ENCODE assay signal across 16 mouse cellular contexts in genomic region chr6:34717651-34718050, GRCm38 (mm10).
DNase-seq lines count a peak whose midpoint lies in the region; ATAC-seq and TF ChIP-seq lines count a peak whose summit lies in the region.
"Had no signal": no experiment of that assay in that cellular context is flagged by ENCODE, and none has a peak within 500 bp of the region (broad histone marks: within the 10 kb centered on the region; RNA-seq: fewer than 3 reads in every experiment).

No protein-coding gene starts in this region.

- H3K4me3 ChIP-seq in heart, embryonic 16.5 days (ENCODE audit: low read length) = no peak overlapping the region
- H3K4me3 ChIP-seq in lung, embryonic 16.5 days (ENCODE audit: low read length) = no peak overlapping the region
- H3K4me3 ChIP-seq in embryonic fibroblast, embryonic 13.5 days (ENCODE audit: insufficient read depth, low read length) = no peak overlapping the region

- H3K9ac ChIP-seq in heart, embryonic 16.5 days (ENCODE audit: low read length) = no peak overlapping the region
- no peak overlapping the region for H3K9ac ChIP-seq in lung, embryonic 16.5 days (ENCODE audit: low read length)

- no peak for TF ChIP-seq CTCF in embryonic fibroblast, embryonic 13.5 days (IDR thresholded peaks at IDR 0.05; ENCODE audit: borderline replicate concordance, insufficient read depth, low read length)

- no peak for TF ChIP-seq POLR2A in embryonic fibroblast, embryonic 13.5 days (IDR thresholded peaks at IDR 0.05; ENCODE audit: low read depth, low read length)

- no peak overlapping the region for H3K4me2 ChIP-seq in heart, embryonic 16.5 days (ENCODE audit: low read depth, low read length)
- H3K4me2 ChIP-seq in lung, embryonic 16.5 days (ENCODE audit: low read depth, low read length) = no peak overlapping the region

- H3K27ac ChIP-seq in heart, embryonic 16.5 days (ENCODE audit: low read length) = peak overlapping the region; percentile 85
- H3K27ac ChIP-seq in lung, embryonic 16.5 days (ENCODE audit: low read length) = peak overlapping the region; percentile 51
- peak overlapping the region; percentile 96 for H3K27ac ChIP-seq in embryonic fibroblast, embryonic 13.5 days (ENCODE audit: insufficient read depth, low read length)

- WGBS in heart, embryonic 16.5 days = 63% methylated on average over 4 of the region's 4 CpGs
- WGBS in lung, embryonic 16.5 days = 60% methylated on average over 4 of the region's 4 CpGs

- DNase-seq in heart, adult 8-10 months (ENCODE audit: low spot score) = no peak
- DNase-seq in lung, postnatal 10 days = no peak
- DNase-seq in cerebellum, adult 18-20 months = no peak
- DNase-seq in urinary bladder, postnatal 4 days (ENCODE audit: low spot score in 2 of 2) = no peak
- DNase-seq: adrenal gland, adult 2 months; cerebellum, postnatal 10 days; gastrocnemius, postnatal 14 days; kidney, postnatal 10 days; layer of hippocampus, postnatal 36 days; right cerebral cortex, postnatal 25 days; thymus, postnatal 25 days had no signal

- H3K9me3 ChIP-seq in heart, embryonic 16.5 days (replicated peaks; ENCODE audit: control insufficient read depth, low read length) = no peaks in the 10 kb centered on the region
- H3K9me3 ChIP-seq in lung, embryonic 16.5 days (ENCODE audit: control insufficient read depth, low read length) = no peaks in the 10 kb centered on the region

- no peaks in the 10 kb centered on the region for H3K36me3 ChIP-seq in heart, embryonic 16.5 days (ENCODE audit: control insufficient read depth, insufficient read depth)
- H3K36me3 ChIP-seq in lung, embryonic 16.5 days (ENCODE audit: control insufficient read depth, insufficient read depth, low read length) = no peaks in the 10 kb centered on the region

- ATAC-seq in heart, embryonic 16.5 days (replicated peaks; ENCODE audit: extremely low read depth, insufficient read depth, low FRiP score) = no peak
- ATAC-seq in lung, embryonic 16.5 days (ENCODE audit: low read depth) = no peak
- ATAC-seq: forebrain, embryonic 14.5 days; hindbrain, embryonic 16.5 days had no signal

- no peaks in the 10 kb centered on the region for H3K27me3 ChIP-seq in heart, embryonic 16.5 days (ENCODE audit: control insufficient read depth, insufficient read depth, low read length)
- no peaks in the 10 kb centered on the region for H3K27me3 ChIP-seq in lung, embryonic 16.5 days (ENCODE audit: control insufficient read depth, insufficient read depth, low read depth, low read length)

- H3K4me1 ChIP-seq in heart, embryonic 16.5 days (ENCODE audit: control insufficient read depth, insufficient read depth, low read length) = peaks cover 76% of the 10 kb centered on the region
- peaks cover 45% of the 10 kb centered on the region for H3K4me1 ChIP-seq in lung, embryonic 16.5 days (replicated peaks; ENCODE audit: control insufficient read depth, insufficient read depth, low read length)
- H3K4me1 ChIP-seq in embryonic fibroblast, embryonic 13.5 days (ENCODE audit: control insufficient read depth, insufficient read depth, low read length) = peaks cover 53% of the 10 kb centered on the region
